Mouse (Mus musculus): Measurements from ENCODE around the gene Msrb3.

Gene Msrb3

DNA sequence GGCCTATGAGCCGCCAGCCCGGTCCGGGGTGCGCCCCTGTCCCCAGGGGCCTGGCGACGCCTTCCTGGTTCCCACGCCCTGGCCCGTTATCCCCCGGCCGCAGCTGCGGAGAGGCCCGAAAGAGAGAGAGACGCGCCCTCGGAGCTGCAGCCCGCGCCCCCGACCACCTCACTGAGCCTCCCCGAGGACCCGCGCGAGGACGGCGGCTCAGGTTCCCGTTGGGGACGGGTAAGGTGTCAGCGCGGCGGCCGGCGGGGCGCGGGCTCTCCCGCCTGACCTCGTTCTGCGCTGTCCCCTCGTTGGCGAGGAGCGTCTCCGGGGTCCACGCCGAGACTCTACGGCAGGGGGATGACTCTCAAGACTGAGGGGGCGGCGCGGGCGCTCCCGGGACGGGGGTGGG is 544 bp downstream of the Msrb3 start:
- in situ Hi-C loops (cut with MboI, MseI), result no loop called here

DNA sequence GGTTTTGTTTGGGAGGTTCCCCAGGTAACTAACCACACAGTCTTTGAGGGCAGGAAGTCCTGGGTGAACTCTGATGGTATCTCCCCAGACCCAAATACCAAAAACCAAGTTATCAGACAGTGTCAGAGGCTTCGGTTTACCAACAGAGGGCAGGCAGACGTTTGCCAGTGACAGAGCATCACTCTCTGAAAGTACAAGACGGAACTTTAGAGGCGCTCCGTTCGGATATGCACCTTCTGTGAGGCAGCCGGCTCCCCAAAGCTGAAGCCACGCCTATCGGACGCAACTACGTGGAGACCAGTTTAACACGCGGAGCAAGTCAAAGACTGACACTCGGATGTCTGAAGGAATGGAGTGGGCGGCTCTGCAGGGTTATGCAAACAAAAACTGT is 3.0 kb downstream of the Msrb3 start:
- in situ Hi-C loops (cut with MboI, MseI), result no loop called here

DNA sequence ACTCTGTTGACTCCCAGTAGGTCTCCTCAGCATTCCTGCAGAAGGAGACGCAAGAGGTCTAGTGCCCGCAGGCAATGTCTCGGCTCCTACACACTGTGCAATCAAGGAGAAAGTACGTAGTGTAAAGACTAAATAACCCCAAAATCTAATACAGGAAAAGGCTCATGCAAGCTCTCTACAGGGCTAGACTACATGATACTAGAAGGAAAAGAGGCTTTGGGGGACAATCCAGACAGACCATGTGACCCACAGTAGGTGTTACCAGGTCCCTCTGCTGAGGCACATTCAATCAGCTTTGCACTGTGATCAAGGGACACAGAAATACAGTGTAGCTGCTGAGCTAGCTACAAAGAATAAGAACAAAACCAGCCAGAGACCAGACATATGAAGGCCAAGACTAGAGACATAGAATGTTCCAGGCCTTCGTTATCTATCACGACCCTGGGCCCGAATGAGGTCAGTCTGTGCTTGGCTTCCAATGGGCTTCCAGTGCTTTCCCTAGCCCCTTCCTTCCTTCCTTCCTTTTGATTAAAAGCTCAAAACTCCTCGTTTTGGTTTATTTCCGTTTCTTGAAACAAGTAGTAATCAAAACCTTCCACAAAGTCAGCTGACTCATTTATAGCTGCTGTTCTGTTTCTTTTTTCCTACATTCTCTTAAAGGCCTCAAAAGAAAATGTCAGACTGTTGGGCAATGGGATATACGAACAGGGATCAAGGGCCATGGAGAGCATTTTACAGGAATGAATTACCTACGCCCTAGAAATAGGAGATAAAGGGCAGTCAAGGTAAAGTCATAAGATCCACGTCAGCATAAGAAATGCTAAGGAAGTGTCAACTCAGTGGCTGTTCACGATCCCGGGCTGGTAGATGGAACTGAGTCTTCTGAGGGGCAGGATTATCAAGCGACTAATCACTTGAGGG is 3.7 kb downstream of the Msrb3 start:
- in situ Hi-C loops (cut with MboI, MseI), result no loop called here

DNA sequence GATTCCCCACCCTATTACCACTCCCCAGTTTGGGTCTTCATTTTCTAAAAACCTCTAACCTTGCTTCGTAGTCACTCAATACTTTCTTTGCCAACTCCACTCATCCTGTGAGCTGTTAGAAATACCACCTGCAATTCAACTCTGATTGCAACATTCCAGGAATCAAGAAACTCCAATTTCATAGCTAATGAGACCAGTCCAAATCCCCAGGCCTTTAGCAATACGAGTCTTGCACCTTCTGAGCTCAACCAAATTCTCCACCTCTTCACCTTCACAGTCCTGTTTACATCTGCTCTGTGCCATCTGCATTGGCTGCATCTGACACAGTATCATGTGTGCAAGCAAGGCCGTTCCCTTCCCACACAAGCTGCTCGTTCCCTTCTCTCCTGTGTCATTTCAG is 5.0 kb downstream of the Msrb3 start:
- in situ Hi-C loops (cut with MboI, MseI), result no loop called here

DNA sequence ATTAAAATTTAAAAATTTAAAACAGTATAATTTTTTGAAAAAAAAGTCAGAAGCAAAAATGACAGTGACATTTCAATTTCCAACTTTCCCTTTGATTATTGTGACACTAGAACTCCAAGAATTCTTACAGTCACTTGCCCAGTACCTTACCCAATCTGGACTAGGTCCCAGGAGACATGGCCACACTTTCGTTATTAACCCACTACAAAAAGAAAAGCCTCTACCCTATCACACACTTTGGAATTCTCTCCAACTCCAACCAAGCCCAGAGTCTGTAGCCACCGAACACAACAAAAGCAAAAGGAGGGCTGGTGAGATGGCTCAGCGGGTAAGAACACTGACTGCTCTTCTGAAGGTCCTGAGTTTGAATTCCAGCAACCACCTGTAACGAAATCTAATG is 7.8 kb downstream of the Msrb3 start:
- in situ Hi-C loops (cut with MboI, MseI), result no loop called here

DNA sequence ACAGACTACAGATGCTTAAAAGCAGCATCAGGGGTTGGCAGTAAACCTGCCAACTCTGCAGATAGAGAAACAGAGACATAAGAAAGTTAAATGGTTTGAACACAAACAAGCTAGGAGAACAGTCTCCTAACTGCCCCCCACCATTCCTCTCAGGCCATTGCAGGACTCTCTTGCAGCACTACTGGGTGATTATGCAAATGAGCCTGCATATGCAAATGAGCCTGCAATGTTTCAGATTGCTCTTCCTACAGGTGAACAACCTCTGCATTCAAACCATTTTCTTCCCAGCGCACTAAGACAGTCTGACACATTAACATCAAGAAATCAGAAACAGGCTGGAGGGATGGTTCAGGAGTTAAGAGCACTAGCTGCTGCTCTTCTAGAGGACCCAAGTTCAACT is 8.3 kb downstream of the Msrb3 start:
- in situ Hi-C loops (cut with MboI, MseI), result no loop called here

DNA sequence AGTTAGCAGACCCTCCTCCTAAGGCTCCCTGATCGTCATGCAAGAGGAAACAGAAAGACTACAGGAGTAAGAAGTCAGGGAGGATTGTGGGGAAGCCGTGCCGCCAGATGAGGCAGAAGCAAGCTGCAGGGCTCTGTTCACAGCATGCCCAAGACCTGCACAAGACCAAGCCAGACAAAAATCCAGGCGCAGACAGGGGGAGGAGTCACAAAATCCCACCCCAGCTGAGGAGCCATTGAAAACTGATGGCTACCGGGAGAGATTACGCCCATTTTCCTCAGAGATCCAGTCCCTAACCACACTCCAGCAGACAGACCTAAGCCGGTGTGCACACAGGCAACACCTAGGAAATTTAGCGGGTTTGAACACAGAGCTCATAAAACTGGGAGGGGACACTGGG is 10.4 kb downstream of the Msrb3 start:
- in situ Hi-C loops (cut with MboI, MseI), result no loop called here

DNA sequence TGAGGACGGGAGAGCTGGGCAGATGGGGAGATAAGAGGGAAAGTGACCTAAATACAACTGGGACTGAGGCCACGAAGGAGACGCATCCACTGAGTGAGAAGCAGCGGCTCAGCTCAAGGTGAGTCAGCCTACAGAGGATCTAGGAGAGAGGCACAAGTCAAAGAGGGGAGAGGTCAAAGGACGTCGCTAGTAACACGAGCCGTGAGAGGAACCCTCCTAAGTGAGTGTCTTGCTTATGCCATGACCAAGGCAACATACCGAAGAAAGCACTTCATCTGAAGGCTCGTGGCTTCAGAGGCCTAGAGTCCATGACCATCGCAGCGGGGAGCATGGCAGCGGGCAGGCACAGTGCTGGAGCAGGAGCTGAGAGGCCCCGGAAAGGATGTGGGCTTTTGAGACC is 14.7 kb downstream of the Msrb3 start:
- in situ Hi-C loops (cut with MboI, MseI), result no loop called here

DNA sequence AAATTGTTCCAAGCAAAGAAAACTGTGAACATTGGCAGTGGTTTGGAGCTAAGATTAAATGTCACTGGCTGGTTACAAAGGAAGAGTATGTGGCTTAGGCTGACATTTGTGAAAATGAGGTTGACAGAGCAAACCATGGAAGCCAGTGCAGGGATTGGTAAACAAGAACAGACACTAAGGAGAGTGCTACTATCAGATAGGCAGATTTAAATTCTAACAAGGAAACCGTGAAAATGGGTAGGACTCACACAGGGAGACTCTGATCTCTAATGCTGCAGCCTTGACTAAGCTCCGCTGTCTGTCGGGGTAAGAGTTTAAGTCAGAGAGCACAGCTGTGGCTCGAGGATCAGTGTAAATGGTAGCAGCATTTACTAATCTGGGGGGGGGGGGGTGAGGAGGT is 15.2 kb downstream of the Msrb3 start:
- in situ Hi-C loops (cut with MboI, MseI), result no loop called here

DNA sequence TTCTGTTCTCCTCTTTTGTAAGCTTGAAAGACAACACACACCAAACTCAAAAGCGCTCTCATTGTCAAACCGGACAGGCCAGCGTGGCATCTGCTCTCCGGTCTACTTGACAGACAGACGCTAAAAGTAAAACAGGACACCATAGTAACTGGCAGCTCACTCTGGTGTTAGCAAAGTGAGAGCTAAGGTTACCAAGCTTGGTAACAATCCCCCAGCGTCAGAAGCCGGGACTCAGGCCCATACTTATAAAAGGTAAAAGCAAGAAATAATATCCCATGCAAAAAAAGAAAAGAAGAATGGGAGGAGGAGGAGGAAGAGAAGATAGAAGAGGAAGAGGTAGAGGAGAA is 15.9 kb downstream of the Msrb3 start:
- in situ Hi-C loops (cut with MboI, MseI), result no loop called here

DNA sequence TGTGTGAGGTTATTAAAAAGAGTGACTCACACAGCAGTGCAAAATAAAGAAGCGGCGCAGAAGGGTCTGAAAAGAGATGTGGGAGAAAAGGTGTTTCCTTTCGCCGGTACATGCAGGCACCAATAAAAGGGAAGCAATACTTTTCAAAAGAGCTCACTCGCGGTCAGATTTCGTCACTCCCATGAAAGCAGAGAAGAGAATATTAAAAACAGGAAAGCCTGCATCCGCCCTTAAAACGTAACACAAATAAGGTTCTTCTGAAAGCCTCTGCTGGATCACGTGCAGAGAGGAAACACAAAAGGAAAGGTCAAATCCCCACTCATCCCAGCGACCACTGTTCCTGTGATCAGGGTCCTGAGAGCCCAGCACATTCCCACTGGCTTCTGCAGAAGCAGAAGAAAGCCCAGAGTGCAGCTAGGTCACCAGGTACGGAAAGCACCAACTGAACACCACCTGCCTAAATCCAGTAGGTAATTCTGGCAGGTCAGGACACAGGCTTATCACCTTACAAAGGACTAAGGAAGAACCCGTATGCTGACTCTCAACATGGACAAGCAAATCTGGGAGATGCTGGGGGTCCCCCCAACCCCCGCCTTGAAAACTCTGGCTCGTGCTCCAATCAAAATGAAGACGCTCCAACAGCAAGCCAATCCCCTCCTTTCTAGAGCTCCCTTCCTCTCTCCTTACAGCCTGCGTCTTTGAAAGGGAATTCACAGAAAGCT is 16.4 kb downstream of the Msrb3 start:
- in situ Hi-C loops (cut with MboI, MseI), result no loop called here

DNA sequence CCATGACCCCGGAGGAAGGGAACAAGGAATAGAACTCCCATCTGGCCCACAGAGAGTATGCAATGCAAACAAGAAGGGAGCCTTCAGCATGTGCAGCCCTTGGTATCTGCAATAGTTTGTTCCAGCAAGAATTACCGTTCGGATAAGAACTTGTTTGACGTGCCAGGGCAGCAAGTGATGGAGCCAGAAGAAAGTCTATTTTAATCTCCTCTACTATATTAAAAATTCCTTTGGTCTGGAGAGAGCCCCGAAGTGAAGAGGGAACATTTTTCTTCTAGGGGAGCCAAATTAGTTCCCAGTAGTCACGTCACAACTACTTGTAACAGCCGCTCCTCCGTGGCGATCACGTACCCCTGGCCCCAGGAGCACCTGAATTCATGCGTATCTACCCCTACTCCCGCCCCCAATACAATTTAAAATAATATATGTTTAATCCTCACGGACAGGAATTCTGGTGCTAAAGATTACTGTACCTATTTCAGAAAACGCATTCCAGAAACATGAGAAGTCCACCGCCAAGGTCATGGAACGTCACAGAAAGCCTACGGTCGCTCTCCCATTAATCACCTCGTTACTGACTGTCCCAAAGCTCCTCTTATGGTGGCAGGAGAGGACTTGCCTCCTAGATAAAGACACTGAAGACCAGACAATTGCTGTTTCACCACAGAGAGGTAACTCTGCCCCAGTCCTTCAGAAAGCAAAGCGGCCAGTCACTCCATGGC is 22.2 kb downstream of the Msrb3 start:
- in situ Hi-C loops (cut with MboI, MseI), result loop anchor here (10.0 kb wide), 2 partner anchors 292 to 582 kb away; no protein-coding TSS in a partner anchor

DNA sequence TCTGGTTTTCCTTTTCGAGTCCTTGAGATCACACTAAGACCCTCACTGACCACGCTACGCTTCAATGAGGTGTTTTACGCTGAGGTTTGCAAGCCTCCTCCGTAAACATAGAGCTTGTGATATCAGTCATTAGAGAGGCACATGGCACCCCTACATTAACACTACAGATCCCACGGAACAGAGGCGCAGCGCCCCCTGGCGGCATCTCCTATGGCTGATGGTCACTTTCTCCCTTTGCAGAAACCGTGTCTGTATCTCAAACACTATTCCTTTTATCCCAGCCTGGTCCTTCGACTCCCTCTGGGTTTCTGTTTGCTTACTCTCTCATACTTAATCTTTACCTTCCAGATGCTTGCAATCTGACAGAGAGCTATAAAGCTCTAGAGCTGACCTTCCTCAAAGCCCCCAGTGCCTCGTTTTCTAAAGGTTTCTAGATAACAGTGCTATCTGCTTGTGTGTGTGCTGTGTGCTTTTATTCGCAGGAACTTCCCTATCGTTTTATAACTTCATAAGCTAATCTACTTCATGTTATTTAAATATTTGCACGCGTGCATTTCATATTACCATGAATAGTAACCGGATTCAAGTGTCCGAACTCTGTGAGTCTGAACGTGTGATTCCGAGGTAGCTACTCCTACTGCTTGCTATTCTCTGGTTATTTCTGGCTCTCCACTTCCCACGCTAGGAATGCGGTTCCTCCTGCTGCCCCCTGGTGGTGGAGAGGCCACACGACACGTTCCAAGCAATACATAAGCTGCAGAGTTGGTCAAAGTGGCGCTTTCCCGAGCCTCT is 23.0 kb downstream of the Msrb3 start:
- in situ Hi-C loops (cut with MboI, MseI), result loop anchor here (10.0 kb wide), 2 partner anchors 291 to 581 kb away; no protein-coding TSS in a partner anchor

DNA sequence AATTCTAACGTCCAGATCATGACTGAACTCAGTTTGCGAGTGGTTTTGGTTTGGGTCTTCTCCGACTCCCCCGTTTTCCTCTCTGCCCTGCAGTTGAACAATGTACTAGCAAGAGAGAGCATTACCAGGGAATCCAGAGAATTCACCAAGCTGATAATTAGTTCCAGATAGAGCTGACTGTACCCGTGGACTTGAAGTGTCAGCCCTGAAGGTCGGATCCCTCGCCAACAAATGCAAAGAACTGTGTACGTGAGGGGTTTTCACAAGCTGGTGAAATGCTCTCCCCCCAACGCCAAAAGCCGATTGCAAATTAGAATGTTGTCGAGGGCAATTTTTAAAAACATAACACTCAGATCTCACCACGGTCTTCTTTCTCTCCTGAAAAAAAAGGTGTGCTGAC is 24.6 kb downstream of the Msrb3 start:
- in situ Hi-C loops (cut with MboI, MseI), result loop anchor here (10.0 kb wide), 2 partner anchors 289 to 579 kb away; no protein-coding TSS in a partner anchor

DNA sequence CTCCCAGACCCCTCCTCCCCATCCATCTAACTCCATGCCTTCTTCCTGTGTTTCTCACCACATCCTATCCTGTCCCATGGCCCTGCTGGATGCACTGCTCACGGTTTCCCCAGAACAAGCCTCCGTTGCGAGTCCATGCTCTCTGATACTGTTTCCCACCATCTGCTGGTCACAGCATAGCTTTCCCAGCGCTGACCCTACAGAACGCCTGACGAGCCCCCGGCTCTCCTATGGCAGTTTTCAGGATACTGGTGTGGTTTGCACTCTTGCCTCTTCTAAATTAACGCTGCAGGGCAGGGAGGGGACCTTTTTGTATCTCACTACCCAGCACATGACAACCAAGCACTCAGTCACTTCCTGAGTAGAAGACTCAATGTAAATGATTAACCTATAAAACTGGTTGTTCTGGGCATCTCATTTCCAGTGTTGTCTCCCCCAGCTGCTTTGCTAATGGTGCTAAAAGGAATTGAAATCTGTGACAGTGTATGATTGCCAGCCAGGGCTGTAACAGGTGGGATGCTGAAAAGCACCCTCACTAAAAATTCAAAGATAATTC is 25.2 kb downstream of the Msrb3 start:
- in situ Hi-C loops (cut with MboI, MseI), result loop anchor here (10.0 kb wide), 2 partner anchors 289 to 579 kb away; no protein-coding TSS in a partner anchor

DNA sequence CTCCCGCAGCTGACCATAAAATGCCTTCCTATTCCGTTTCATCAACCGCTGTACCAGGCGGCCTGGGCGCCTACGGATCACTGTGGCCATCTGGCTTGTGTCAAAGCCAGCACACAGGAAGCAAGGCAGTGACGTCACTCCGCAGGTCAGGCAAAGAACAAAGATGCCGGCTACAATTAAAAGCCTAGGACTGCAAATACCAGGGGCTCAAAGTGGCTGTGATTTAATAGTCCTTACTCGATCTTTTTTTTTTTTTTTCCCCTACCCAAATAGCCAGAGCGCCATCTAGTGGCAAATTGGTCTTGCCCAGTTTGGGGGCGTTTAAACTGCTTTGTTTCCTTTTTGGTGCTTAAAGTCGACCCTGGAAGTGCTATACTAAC is 26.4 kb downstream of the Msrb3 start:
- in situ Hi-C loops (cut with MboI, MseI), result loop anchor here (10.0 kb wide), 2 partner anchors 288 to 578 kb away; no protein-coding TSS in a partner anchor

DNA sequence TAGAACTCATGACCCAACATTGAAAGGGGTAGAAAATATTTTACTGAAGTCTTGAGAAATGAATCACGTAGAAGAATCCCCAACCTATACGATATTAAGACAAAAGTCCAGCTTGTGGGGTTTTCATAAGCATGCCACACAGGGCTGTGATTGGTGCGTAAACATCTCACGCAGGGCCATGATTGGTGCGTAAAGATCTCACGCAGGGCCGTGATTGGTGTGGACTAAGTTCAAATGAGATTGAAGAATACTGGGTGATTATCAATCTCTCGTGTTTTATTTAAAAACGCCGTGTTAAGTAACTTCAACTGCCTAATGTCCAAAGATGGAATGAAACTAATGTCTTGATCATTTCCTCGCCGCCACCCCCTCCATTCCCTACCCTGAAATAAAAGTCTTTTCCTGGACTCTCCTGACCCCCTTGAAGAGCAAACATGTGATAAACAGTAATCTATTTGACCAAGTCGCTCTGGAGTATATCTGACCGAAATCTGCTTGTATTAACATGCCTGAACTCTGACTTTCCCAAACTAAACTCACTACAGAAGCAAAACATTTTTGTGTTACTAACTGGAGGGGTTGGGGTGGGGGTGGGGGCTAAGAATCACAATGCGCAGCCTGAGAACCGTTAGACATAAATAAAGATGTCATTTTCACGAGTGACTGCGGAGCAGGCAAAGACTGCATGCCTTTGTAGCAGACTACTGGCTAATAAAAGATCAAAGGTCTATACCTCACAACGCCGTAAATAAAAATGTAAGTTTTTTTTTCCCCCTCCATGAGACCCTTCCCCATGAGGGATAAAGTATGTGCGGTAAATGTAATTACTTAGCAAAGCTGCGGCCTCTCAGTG is 27.0 kb downstream of the Msrb3 start:
- in situ Hi-C loops (cut with MboI, MseI), result loop anchor here (10.0 kb wide), 2 partner anchors 287 to 577 kb away; no protein-coding TSS in a partner anchor

DNA sequence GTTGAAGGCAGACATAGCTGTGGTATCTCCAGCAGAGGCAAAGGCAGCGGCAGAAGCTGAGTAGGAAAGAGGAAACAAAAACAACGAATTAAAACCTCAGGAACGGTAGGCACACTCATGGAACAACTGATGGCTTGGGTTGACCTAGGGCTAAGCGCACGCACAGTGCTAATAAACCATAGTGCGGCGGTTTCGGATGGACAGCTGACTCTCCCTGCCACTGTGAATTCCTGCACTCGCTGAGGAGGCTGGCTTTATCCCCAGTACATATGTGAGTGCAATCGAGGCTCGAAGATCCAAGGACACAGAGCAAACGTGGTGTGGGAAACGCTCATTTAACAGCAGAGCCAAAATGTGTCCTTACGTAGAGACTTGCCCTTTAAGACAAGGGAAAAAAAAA is 27.8 kb downstream of the Msrb3 start:
- in situ Hi-C loops (cut with MboI, MseI), result loop anchor here (10.0 kb wide), 2 partner anchors 286 to 576 kb away; no protein-coding TSS in a partner anchor

DNA sequence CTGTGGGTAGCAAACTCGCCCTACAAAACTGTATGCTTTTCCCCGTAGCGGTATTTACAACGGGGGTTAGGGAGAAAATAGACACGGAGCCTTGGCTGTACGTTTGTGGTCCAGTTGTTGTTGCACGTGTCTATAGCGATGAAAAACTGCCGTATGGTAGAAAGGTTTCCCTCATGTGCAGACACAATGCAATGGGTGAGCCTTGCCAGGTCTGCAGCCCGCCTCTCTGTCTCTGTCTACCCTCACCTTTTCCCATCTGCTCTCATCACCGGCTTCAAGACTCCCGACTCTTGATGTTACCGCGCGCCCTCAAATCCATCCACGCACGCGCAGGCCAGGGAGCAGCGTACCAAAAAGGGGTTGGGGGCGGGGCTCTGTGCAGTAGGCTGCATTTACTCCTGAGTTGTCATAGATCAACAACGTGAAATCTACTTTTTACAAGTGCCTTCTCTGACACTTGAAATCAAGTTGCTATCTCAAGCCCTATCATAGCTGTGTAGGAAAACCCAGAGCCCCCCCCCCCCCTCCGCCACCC is 29.6 kb downstream of the Msrb3 start:
- in situ Hi-C loops (cut with MboI, MseI), result no loop called here

DNA sequence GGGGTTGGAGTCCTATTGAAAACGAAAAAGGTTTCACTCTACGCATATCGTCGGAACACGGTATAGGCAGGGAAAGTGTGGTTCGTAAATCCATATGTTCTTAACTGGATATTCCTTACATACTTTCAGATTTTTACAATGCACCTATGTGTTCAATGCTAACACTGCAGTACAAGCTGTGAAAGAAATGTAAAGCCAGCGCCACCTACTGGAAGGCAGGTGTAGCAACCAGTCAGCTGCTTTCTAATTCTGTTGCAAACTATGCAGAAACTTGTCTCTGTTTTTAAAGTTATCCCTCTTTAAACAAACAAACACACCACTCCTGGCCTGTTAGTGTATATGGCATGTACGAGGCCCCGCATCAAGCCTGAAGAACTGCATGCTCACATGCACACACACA is 34.5 kb downstream of the Msrb3 start:
- in situ Hi-C loops (cut with MboI, MseI), result no loop called here
